Mouse (Mus musculus) kidney, adult 8-10 months (tissue): ENCODE measurements at regions not wholly inside any gene's neighbourhood (a gene's known extent, or its start where the extent isn't known, plus 50 kb on each side); places are given as distances from the start of the nearest gene placed in this dataset.

Experiments used
- DNase-seq, 2 experiments: peaks; one replicate each; pipeline ENCODE4 v3.0.0; 2022

DNA sequence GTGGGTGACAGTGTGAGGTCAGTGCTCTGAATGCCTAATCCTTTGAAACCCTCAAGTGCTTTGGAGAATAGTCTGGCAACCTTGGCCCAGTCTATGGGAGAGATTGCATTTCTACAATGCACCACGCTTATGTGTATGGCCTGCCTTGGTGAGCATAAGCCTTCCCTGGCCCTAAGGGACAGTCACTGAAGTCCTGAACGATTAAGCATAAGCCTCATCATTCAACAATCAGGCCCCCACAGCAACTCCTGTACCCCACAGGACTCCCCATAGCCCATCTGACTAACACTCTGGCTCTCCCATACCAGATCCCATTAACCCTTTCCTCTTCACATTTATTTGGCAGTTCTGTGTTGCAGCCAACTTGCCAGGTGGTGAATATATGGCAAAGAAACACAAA is 203.1 kb upstream of the Ano5 start:
- DNase-seq = no peak

DNA sequence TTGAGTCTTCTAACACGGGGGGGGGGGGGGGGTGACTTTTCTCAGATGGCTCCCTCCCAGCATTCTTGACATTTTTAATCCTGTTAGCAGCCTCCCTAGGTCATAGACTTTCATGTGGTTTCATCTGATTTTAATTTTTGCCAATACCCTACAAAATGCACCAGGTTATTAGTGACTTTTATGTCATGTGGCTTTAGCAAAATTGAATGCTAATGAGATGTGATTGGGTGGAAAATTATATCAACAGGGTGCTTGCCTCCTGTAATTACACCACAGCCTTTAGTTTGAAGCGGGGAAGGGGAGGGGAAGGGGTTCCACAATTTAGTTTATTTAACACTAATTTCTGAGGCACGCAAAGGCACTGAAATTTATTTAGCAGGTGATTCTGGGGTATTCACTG is 200.6 kb upstream of the Ano5 start:
- no peak for DNase-seq

DNA sequence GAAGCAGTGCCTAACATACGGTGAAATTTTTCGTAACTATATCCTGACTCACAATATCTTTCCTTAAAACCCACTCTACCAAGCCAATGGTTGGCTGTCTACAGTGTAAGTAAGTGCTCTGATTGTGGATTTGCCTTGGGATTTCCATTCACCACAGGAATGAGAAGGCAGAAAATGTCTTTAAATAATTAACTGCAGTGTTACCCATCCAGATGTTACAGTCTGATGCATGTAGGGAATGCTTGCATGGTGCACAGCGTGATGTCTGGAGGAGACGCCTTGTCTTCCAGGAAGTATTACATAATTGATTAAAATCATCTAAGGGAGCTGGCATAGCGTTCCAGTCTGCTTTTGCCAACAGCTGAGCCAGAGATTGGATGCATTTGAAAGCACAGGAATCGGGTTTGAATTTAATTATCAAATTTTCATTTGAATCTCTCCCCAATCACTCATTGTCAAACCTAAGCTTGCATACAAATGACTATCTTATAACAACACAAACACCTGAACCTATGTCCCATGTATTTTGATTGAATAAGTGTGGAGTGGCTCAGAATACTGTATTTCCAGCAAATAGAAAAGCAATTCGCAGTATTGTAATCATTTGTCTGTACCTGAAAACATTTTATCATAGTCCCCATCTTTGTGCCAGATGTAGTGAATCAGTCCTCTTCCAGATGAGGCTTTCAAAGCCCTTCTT is 170.8 kb upstream of the Ano5 start:
- DNase-seq = peak; percentile 55 to 57

DNA sequence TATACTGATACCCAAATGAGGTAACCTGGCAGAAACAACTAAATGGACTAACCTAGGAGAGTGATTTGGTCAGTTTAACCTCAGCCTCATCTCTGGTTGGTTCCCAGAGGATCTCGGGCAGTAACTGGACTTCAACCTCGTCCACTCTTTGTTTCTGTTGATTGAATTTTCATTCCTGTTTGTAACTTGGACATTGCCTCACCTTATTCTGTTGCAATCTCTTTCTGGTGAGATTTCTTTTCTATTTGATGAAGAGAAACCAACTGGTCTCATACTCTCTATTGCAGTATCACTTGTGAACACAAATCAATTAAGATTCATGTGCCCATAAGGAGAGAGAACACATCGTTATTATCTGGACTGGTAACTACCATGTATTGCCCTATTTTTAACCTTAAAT is 163.3 kb upstream of the Ano5 start:
- DNase-seq = no peak

DNA sequence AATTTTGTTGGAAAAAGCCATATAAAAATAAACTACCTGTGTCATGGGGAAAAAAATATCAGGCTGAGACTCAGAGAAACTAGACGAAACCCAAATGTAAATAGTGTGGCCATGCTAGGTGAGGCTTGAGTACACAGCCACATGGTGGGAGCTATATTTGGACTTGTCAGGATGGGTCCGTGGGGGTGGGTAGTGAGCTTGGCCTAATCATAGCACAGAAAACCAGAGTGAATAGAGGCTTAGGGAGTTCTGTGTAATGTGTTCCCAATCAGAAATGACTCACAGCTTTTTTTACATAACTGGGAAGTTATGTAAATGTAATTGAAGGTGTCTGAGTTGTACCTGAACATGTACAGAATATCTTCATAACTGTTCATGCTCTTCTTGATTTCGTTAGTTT is 150.7 kb upstream of the Ano5 start:
- DNase-seq = no peak

DNA sequence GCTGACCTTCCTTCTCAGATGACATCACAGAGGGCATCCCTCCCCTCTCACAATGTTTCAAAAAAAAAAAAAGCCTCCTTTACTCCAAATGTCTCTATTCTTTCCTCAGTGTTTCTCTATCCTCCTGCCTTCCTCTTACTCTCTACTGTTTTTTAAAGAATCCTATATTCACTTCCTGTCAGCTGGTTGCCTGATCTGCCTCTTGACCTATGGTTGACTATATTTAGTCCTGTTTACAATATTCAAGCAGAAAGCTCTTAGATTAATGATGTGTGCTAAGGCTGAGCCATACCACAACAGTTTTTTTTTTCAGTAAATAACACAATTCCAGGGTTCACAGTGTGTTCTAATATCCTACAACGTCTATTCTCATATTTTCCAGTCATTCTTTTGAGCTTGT is 133.2 kb upstream of the Ano5 start:
- DNase-seq = no peak
